Mouse (Mus musculus) CH12.LX (cell line): ENCODE data around the gene Afap1. TPM values are rescaled to one million over a fixed set of nuclear protein-coding genes. Genes with fewer than 3 reads are reported as not detected.

ENCODE experiments used
- DNase-seq: peaks from one replicate; pipeline ENCODE4 v3.0.0-alpha.2; 2013; ENCODE audit errors: extremely low read depth
- H3K27ac ChIP-seq: 2 replicates; pipeline ENCODE4 v1.5.1; 2012; ENCODE audit warnings: low read depth, mild to moderate bottlenecking, control low read depth, moderate library complexity; ENCODE audit not compliant: insufficient read depth
- H3K27me3 ChIP-seq: replicated peaks from 2 replicates; pipeline ENCODE3; 2012; ENCODE audit warnings: inconsistent platforms
- H3K36me3 ChIP-seq, 2 experiments: replicated peaks in 1 of 2; 2 replicates each; pipeline versions ENCODE3 to v1.6.1; 2012; ENCODE audit warnings: inconsistent platforms in 1 of 2, low read length in 1 of 2, mild to moderate bottlenecking in 1 of 2, mixed read lengths in 1 of 2, moderate library complexity in 1 of 2; ENCODE audit not compliant: control insufficient read depth in 1 of 2, insufficient read depth in 1 of 2
- H3K4me1 ChIP-seq, 2 experiments: 2 replicates each; pipeline ENCODE4 v1.6.1; 2012; ENCODE audit warnings: inconsistent platforms in 1 of 2, moderate library complexity in 1 of 2; ENCODE audit not compliant: insufficient read depth in 2 of 2, control insufficient read depth in 1 of 2
- H3K4me2 ChIP-seq: 2 replicates; pipeline ENCODE4 v1.6.1; 2012; ENCODE audit warnings: low read depth, mild to moderate bottlenecking, control low read depth; ENCODE audit not compliant: poor library complexity, insufficient read depth, severe bottlenecking
- H3K4me3 ChIP-seq, 3 experiments: fragments of 150-350 bp in 1 of 3; sonication (generic) in 1 of 3; replicated peaks in 1 of 3; 2 replicates each; pipeline versions ENCODE3 to v1.5.1; 2011 to 2012; ENCODE audit warnings: low read depth in 2 of 3, low read length in 2 of 3, mild to moderate bottlenecking in 2 of 3, moderate library complexity in 2 of 3, control low read depth in 1 of 3, improper control_type of control experiment in 1 of 3, inconsistent platforms in 1 of 3, mixed read lengths in 1 of 3; ENCODE audit not compliant: poor library complexity in 1 of 3
- H3K79me2 ChIP-seq: replicated peaks from 2 replicates; pipeline ENCODE4 v1.6.1; 2012; ENCODE audit warnings: mild to moderate bottlenecking, moderate library complexity; ENCODE audit not compliant: control insufficient read depth, poor library complexity, insufficient read depth, severe bottlenecking; ENCODE audit errors: extremely low read depth
- H3K9ac ChIP-seq: 2 replicates; pipeline ENCODE4 v1.6.1; 2012; ENCODE audit warnings: low read depth, mild to moderate bottlenecking, control low read depth, moderate library complexity; ENCODE audit not compliant: insufficient read depth
- H3K9me3 ChIP-seq: replicated peaks from 2 replicates; pipeline ENCODE3; 2012; ENCODE audit warnings: low read length, inconsistent platforms, mixed read lengths
- CHD1 ChIP-seq: IDR thresholded peaks from 2 replicates; pipeline ENCODE4 v1.6.1; 2012; ENCODE audit warnings: low read depth, low read length, improper control_type of control experiment, inconsistent platforms
- CTCF ChIP-seq, 2 experiments: IDR thresholded peaks in 1 of 2; conservative IDR thresholded peaks in 1 of 2; 2 replicates each; pipeline ENCODE4 v1.5.1; 2011 to 2012; ENCODE audit warnings: low read depth in 2 of 2, low read length in 2 of 2, improper control_type of control experiment in 1 of 2, inconsistent platforms in 1 of 2, mild to moderate bottlenecking in 1 of 2, moderate library complexity in 1 of 2
- ELF1 ChIP-seq: IDR thresholded peaks from 2 replicates; pipeline ENCODE4 v1.6.1; 2014; ENCODE audit warnings: low read depth, mild to moderate bottlenecking, inconsistent platforms, low read length, improper control_type of control experiment
- ETS1 ChIP-seq: conservative IDR thresholded peaks from 2 replicates; pipeline ENCODE4 v1.6.1; 2012; ENCODE audit warnings: low read depth, mild to moderate bottlenecking, inconsistent platforms, low read length, improper control_type of control experiment, moderate library complexity
- GABPA ChIP-seq: IDR thresholded peaks from 2 replicates; pipeline ENCODE4 v1.6.1; 2012; ENCODE audit warnings: low read depth, low read length, improper control_type of control experiment, inconsistent platforms; ENCODE audit not compliant: insufficient replicate concordance
- HCFC1 ChIP-seq: IDR thresholded peaks from 2 replicates; pipeline ENCODE4 v1.6.1; 2012; ENCODE audit warnings: low read depth, mild to moderate bottlenecking, inconsistent platforms, low read length, improper control_type of control experiment
- KAT2A ChIP-seq: IDR thresholded peaks from 2 replicates; pipeline ENCODE4 v1.6.1; 2012; ENCODE audit warnings: low read length, improper control_type of control experiment, inconsistent platforms; ENCODE audit not compliant: insufficient replicate concordance
- MAX ChIP-seq: IDR thresholded peaks from 2 replicates; pipeline ENCODE4 v1.6.1; 2011; ENCODE audit warnings: low read length, improper control_type of control experiment
- MAZ ChIP-seq: IDR thresholded peaks from 2 replicates; pipeline ENCODE4 v1.6.1; 2012; ENCODE audit warnings: low read depth, mild to moderate bottlenecking, inconsistent platforms, low read length, improper control_type of control experiment, moderate library complexity
- MEF2A ChIP-seq: IDR thresholded peaks from 2 replicates; pipeline ENCODE4 v1.6.1; 2014; ENCODE audit warnings: low read depth, mild to moderate bottlenecking, inconsistent platforms, low read length, improper control_type of control experiment, borderline replicate concordance
- MXI1 ChIP-seq: IDR thresholded peaks from 2 replicates; pipeline ENCODE4 v1.6.1; 2011; ENCODE audit warnings: mild to moderate bottlenecking, low read depth, low read length, improper control_type of control experiment
- MYC ChIP-seq: IDR thresholded peaks from 2 replicates; pipeline ENCODE4 v1.6.1; 2011; ENCODE audit warnings: low read depth, mild to moderate bottlenecking, improper control_type of control experiment, low read length
- NRF1 ChIP-seq: IDR thresholded peaks from 2 replicates; pipeline ENCODE4 v1.6.1; 2014; ENCODE audit warnings: low read depth, mild to moderate bottlenecking, inconsistent platforms, low read length, improper control_type of control experiment, moderate library complexity
- PAX5 ChIP-seq: IDR thresholded peaks from 2 replicates; pipeline ENCODE4 v1.6.1; 2012; ENCODE audit warnings: low read length, inconsistent platforms, mixed read lengths
- RAD21 ChIP-seq: IDR thresholded peaks from 2 replicates; pipeline ENCODE4 v1.6.1; 2011; ENCODE audit warnings: low read depth, mild to moderate bottlenecking, low read length, improper control_type of control experiment, moderate library complexity
- SMC3 ChIP-seq: IDR thresholded peaks from 2 replicates; pipeline ENCODE4 v1.6.1; 2011; ENCODE audit warnings: low read depth, low read length, improper control_type of control experiment
- TBP ChIP-seq: conservative IDR thresholded peaks from 2 replicates; pipeline ENCODE4 v1.6.1; 2011; ENCODE audit warnings: low read depth, low read length, improper control_type of control experiment
- TCF12 ChIP-seq: IDR thresholded peaks from 2 replicates; pipeline ENCODE4 v1.6.1; 2014; ENCODE audit warnings: low read depth, mild to moderate bottlenecking, inconsistent platforms, low read length, improper control_type of control experiment
- UBTF ChIP-seq: IDR thresholded peaks from 2 replicates; pipeline ENCODE4 v1.6.1; 2012; ENCODE audit warnings: low read depth, mild to moderate bottlenecking, inconsistent platforms, low read length, improper control_type of control experiment, moderate library complexity
- USF2 ChIP-seq: conservative IDR thresholded peaks from 2 replicates; pipeline ENCODE4 v1.6.1; 2011; ENCODE audit warnings: low read depth, low read length, improper control_type of control experiment
- ZKSCAN1 ChIP-seq: IDR thresholded peaks from 2 replicates; pipeline ENCODE4 v1.6.1; 2012; ENCODE audit warnings: low read depth, inconsistent platforms, low read length, improper control_type of control experiment, borderline replicate concordance
- ZMIZ1 ChIP-seq: IDR thresholded peaks from 2 replicates; pipeline ENCODE4 v1.6.1; 2012; ENCODE audit warnings: low read depth, mild to moderate bottlenecking, inconsistent platforms, low read length, improper control_type of control experiment
- dilution Hi-C: fragments of 300-500 bp; cut with MboI; formaldehyde crosslinking; loops from 2 replicates; pipeline ENCODE4 v1.14.3; 2020; ENCODE audit warnings: low sequenced_read_pairs; ENCODE audit not compliant: extremely low pct_unique_long_range_greater_than_20kb, extremely low pct_ligation_motif_present
- in situ Hi-C: fragments of 300-500 bp; cut with MboI; formaldehyde crosslinking; loops from 3 replicates; pipeline ENCODE4 v1.14.3; 2019; ENCODE audit warnings: low sequenced_read_pairs, low pct_ligation_motif_present, low pct_unique_long_range_greater_than_20kb, mixed read lengths
- polyA plus RNA-seq: library from polyadenylated mRNA; unstranded; fragments of >175 nt; gene quantifications from 2 replicates; pipeline ENCODE4 v1.2.1, GENCODE M21; 2012; ENCODE audit warnings: low read depth; ENCODE audit not compliant: insufficient read length
- total RNA-seq, 2 experiments: library from RNA; depleted of rRNA; stranded (reverse); fragments of 300-350 nt in 1 of 2; fragments of >200 nt in 1 of 2; gene quantifications; 2 replicates each; pipeline ENCODE4 v1.2.3; 2012 to 2014

Gene Afap1
- total and polyA plus RNA-seq, 3 experiments, result 0.32 to 4.0 (median 0.86) TPM

DNA sequence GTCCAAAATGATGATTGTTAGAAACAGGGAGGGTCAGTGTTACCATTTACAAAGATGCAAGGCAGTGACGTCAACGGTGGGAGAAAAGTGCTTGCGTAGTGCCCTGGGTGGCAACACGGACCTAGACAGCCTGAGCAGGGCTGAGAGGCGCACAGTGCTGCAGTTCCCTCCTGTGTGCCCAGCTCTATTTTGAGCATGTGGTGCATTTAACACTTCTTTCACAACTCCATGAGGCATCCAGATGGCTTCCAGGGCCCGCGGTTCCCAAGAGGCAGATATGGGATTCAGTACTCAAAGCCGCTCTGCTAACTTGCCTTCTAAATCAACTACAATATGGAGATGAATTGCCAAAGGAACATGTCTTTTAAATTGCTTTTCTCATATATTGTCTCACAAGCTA, 13.9 kb upstream of the Afap1 start:
- dilution Hi-C loops, result no loop called here
- Histone ChIP-seq H3K27me3 (peaks cover 26% of the 10 kb centered on the region), H3K9ac (no peak overlapping the region), H3K4me1 (peaks cover 0 to 2% of the 10 kb centered on the region in 2 experiments; a peak in 2 of 4 replicates), H3K9me3 (no peaks in the 10 kb centered on the region), H3K79me2 (no peaks in the 10 kb centered on the region), H3K4me2 (no peak overlapping the region), H3K4me3 (no peak overlapping the region), H3K27ac (no peak overlapping the region), H3K36me3 (no peaks in the 10 kb centered on the region)
- in situ Hi-C loops, result loop anchor here (10.0 to 25.0 kb wide), 2 partner anchors 326 to 508 kb away; partner anchors contain the start of genes Psapl1 and Sorcs2
- TF ChIP-seq MYC, result no peak
- TF ChIP-seq MAZ, result no peak
- TF ChIP-seq HCFC1, result no peak
- no peak for TF ChIP-seq GABPA
- TF ChIP-seq USF2, result no peak
- TF ChIP-seq PAX5, result no peak
- TF ChIP-seq RAD21, result no peak
- TF ChIP-seq ETS1, result no peak
- no peak for TF ChIP-seq TBP
- TF ChIP-seq MEF2A, result no peak
- no peak for TF ChIP-seq NRF1
- TF ChIP-seq SMC3, result no peak
- no peak for TF ChIP-seq CTCF (conservative IDR thresholded peaks at IDR 0.05 in 1 of 2, IDR thresholded peaks at IDR 0.05 in 1 of 2; ENCODE audit: low read depth in 2 of 2, low read length in 2 of 2)
- TF ChIP-seq UBTF, result no peak
- no peak for TF ChIP-seq TCF12
- DNase-seq, result no peak

DNA sequence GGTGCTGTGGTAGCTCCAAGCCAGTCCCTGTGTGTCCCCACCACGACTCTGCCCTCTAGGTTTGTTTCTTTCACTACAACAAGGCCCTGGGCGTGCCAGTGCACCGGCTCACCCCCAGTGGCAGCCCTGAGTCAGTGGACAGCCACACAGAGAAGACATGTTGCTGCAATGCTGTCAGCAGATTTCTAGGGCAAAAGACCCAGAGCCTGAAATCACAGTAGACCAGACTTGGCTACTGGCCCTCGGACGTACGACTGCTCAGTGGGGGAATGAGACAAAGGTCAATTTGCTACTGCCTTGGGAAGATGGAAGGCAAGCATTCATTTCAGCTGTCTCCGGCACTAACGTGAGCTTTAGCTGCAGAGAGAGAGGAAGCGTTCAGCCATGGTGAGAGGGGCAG, 10.7 kb upstream of the Afap1 start:
- no peak overlapping the region for H3K4me3 ChIP-seq
- H3K27ac ChIP-seq, result no peak overlapping the region
- H3K27me3 ChIP-seq, result peaks cover 13% of the 10 kb centered on the region
- dilution Hi-C loops (no loop called here), in situ Hi-C loops (loop anchor here (25.0 kb wide), 1 partner anchor 505 kb away; the partner anchor contains the start of gene Sorcs2)
- H3K9me3 ChIP-seq, result no peaks in the 10 kb centered on the region
- H3K36me3 ChIP-seq, result no peaks in the 10 kb centered on the region
- TF ChIP-seq SMC3 (no peak), USF2 (no peak), MYC (no peak), CHD1 (no peak), KAT2A (no peak), MAX (no peak), ELF1 (no peak), ZMIZ1 (no peak), PAX5 (no peak), ZKSCAN1 (no peak), HCFC1 (no peak), MXI1 (no peak)
- peaks cover 7 to 11% of the 10 kb centered on the region in 2 experiments for H3K4me1 ChIP-seq
- H3K9ac ChIP-seq, result no peak overlapping the region
- no peak overlapping the region for H3K4me2 ChIP-seq
- H3K79me2 ChIP-seq, result no peaks in the 10 kb centered on the region
- DNase-seq, result no peak
